Comparison of ENCODE assay signal across 29 mouse cellular contexts in genomic region chr2:143982152-143982551, GRCm38 (mm10). TPM values are rescaled to one million over a fixed set of nuclear protein-coding genes. Genes with fewer than 3 reads are reported as not detected.
"Had no signal": no experiment of that assay in that cellular context is flagged by ENCODE, and none has a peak within 500 bp of the region (broad histone marks: within the 10 kb centered on the region; RNA-seq: fewer than 3 reads in every experiment).

No protein-coding gene starts in this region.

- H3K4me1 ChIP-seq: kidney, embryonic 15.5 days; limb, embryonic 12.5 days; midbrain, embryonic 12.5 days; midbrain, embryonic 15.5 days had no signal

- H3K36me3 ChIP-seq: midbrain, embryonic 12.5 days; midbrain, embryonic 15.5 days; neural tube, embryonic 12.5 days; neural tube, embryonic 15.5 days had no signal

- H3K9me3 ChIP-seq: kidney, embryonic 15.5 days; limb, embryonic 12.5 days; midbrain, embryonic 12.5 days; midbrain, embryonic 15.5 days; neural tube, embryonic 12.5 days; neural tube, embryonic 15.5 days had no signal

- DNase-seq: kidney, adult 11 months; kidney, adult 8-10 months; kidney, postnatal 14 days; kidney, postnatal 4 days; liver, postnatal 0 days; right cerebral cortex, adult 18-20 months; right cerebral cortex, postnatal 14 days; right cerebral cortex, postnatal 4 days; thymus, adult 2 months; thymus, postnatal 14 days; thymus, postnatal 4 days had no signal

- H3K27me3 ChIP-seq: kidney, embryonic 15.5 days; limb, embryonic 12.5 days; midbrain, embryonic 12.5 days; midbrain, embryonic 15.5 days; neural tube, embryonic 12.5 days; neural tube, embryonic 15.5 days had no signal

- H3K27ac ChIP-seq: kidney, embryonic 15.5 days; limb, embryonic 12.5 days; liver, embryonic 14.5 days; macrophage; midbrain, embryonic 12.5 days; midbrain, embryonic 15.5 days; neural tube, embryonic 12.5 days; neural tube, embryonic 15.5 days; stomach, postnatal 0 days had no signal

- H3K4me3 ChIP-seq: kidney, embryonic 15.5 days; left cerebral cortex, adult 2 months; limb, embryonic 12.5 days; midbrain, embryonic 12.5 days; midbrain, embryonic 15.5 days; neural tube, embryonic 12.5 days; neural tube, embryonic 15.5 days had no signal

RNA-seq across cellular contexts. Expression of gene Banf2, which starts 50.7 kb away (rescaled TPM):
- total RNA-seq: layer of hippocampus, adult 18-20 months; layer of hippocampus, postnatal 36 days; left cerebral cortex, adult 2 months; left cerebral cortex, postnatal 10 days; left cerebral cortex, postnatal 36 days; liver, adult 2 months; megakaryocyte, adult 5-6 weeks had no signal
- polyA plus RNA-seq: intestine, embryonic 14.5 days; kidney, embryonic 15.5 days; limb, embryonic 12.5 days; liver, adult 2 months; liver, embryonic 14.5 days; liver, postnatal 0 days; macrophage; midbrain, embryonic 12.5 days; midbrain, embryonic 15.5 days; neural tube, embryonic 12.5 days; neural tube, embryonic 15.5 days; stomach, embryonic 14.5 days; stomach, postnatal 0 days; thymus, adult 2 months had no signal
